Mouse (Mus musculus) lung, adult 2 months (tissue): ENCODE data around the gene Tuba3b.

Source experiments
- CTCF ChIP-seq: fragments of 200-500 bp; IDR thresholded peaks from 2 replicates; pipeline ENCODE4 v1.5.1; 2011; ENCODE audit warnings: mild to moderate bottlenecking, low read length, control low read depth; ENCODE audit not compliant: insufficient read depth
- POLR2A ChIP-seq: fragments of 200-500 bp; IDR thresholded peaks from 2 replicates; pipeline ENCODE4 v1.6.1; 2011; ENCODE audit warnings: low read depth, mild to moderate bottlenecking, control low read depth, low read length, borderline replicate concordance; ENCODE audit errors: extremely low read depth

DNA sequence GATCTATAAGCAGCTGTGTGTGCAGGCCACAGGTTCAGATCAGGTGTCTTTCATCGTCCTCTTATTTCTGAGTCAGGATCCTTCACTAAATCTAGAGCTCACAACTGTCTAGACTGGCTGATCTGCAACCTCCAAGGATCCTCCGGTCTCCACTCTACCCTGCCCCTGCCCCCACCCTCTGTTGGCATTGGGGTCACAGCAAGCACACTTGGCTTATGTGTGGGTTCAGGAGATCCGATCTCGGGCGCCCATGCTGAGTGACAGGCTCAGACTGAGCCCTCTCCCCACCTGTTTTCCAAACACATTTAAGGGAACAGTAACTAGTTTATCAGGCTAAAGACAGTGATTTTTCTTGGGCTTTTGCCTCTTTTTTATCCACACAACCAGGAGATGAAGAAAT is 38.1 kb downstream of the Tuba3b start:
- TF ChIP-seq POLR2A (no peak), CTCF (no peak)
